Mouse (Mus musculus) liver, adult 2 months (tissue): ENCODE measurements around the gene Lmbrd2. TPM values are rescaled to one million over a fixed set of nuclear protein-coding genes. Genes with fewer than 3 reads are reported as not detected.

Experiments
- DNase-seq: peaks from one replicate; pipeline ENCODE4 v3.0.0-alpha.2; 2011; ENCODE audit warnings: low read depth, low spot score; ENCODE audit errors: extremely low read depth
- H3K27ac ChIP-seq: fragments of 200-500 bp; replicated peaks from 2 replicates; pipeline ENCODE4 v1.5.1; 2012; ENCODE audit warnings: low read depth, mild to moderate bottlenecking, control low read depth, inconsistent platforms, low read length; ENCODE audit not compliant: insufficient read depth
- H3K27me3 ChIP-seq: fragments of 200-500 bp; 2 replicates; pipeline ENCODE4 v1.6.1; 2012; ENCODE audit warnings: mild to moderate bottlenecking, moderate library complexity, low read length, inconsistent platforms; ENCODE audit not compliant: control insufficient read depth, insufficient read depth
- H3K36me3 ChIP-seq: fragments of 200-500 bp; 2 replicates; pipeline ENCODE4 v1.6.1; 2012; ENCODE audit warnings: low read length, inconsistent platforms; ENCODE audit not compliant: control insufficient read depth, insufficient read depth
- H3K4me1 ChIP-seq: fragments of 200-500 bp; 2 replicates; pipeline ENCODE4 v1.6.1; 2011; ENCODE audit warnings: low read length; ENCODE audit not compliant: control insufficient read depth, insufficient read depth
- H3K4me3 ChIP-seq: fragments of 200-500 bp; 2 replicates; pipeline ENCODE4 v1.5.1; 2011; ENCODE audit warnings: low read depth, mild to moderate bottlenecking, control low read depth, low read length, moderate library complexity; ENCODE audit not compliant: insufficient read depth
- H3K79me2 ChIP-seq: fragments of 200-500 bp; 2 replicates; pipeline ENCODE4 v1.6.1; 2012; ENCODE audit warnings: inconsistent platforms, mild to moderate bottlenecking, low read length, moderate library complexity; ENCODE audit not compliant: control insufficient read depth, insufficient read depth
- H3K9ac ChIP-seq: fragments of 200-500 bp; 2 replicates; pipeline ENCODE4 v1.6.1; 2012; ENCODE audit warnings: low read depth, mild to moderate bottlenecking, control low read depth, inconsistent platforms, low read length
- CTCF ChIP-seq: fragments of 200-500 bp; IDR thresholded peaks from 2 replicates; pipeline ENCODE4 v1.5.1; 2011; ENCODE audit warnings: low read depth, low read length, control low read depth
- POLR2A ChIP-seq: fragments of 200-500 bp; IDR thresholded peaks from 2 replicates; pipeline ENCODE4 v1.6.1; 2011; ENCODE audit warnings: low read length, control low read depth; ENCODE audit not compliant: insufficient read depth; ENCODE audit errors: extremely low read depth
- WGBS: fragments of 180-500 bp; shearing (Covaris S2); methylation state at CpG from one replicate; pipeline ENCODE4 v1.1.7; 2018; 5-methylcytosine and 5-hydroxymethylcytosine counted together
- polyA plus RNA-seq: library from polyadenylated mRNA; depleted of rRNA; stranded (reverse); fragments of >200 nt; gene quantifications from 2 replicates; pipeline ENCODE4 v1.2.3, GENCODE M21; 2012
- total RNA-seq: library from RNA; depleted of rRNA; stranded (reverse); fragments of >200 nt; gene quantifications from 2 replicates; pipeline ENCODE4 v1.2.3, GENCODE M21; 2014

Gene Lmbrd2
- total and polyA plus RNA-seq, 2 experiments = 17.0 to 38.4 TPM

- Histone ChIP-seq H3K27ac (no peak overlapping the region), H3K9ac (no peak overlapping the region), H3K79me2 (no peaks in the 10 kb centered on the region), H3K4me1 (no peaks in the 10 kb centered on the region; the same call in 1 of the 2 replicates), H3K27me3 (no peaks in the 10 kb centered on the region), H3K36me3 (peaks cover 3% of the 10 kb centered on the region; the same call in 1 of the 2 replicates), H3K4me3 (no peak overlapping the region)
- no peak for DNase-seq
- WGBS = 94% methylated on average over 7 of the region's 7 CpGs
- TF ChIP-seq POLR2A (no peak), CTCF (no peak)
These were observed 13.1 kb upstream of the Lmbrd2 start for GRCm38 (mm10) chr15:9127051-9127791.

GRCm38 (mm10) chr15:9130772-9131498 is 9.4 kb upstream of the Lmbrd2 start:
- H3K9ac ChIP-seq = no peak overlapping the region
- no peak for DNase-seq
- no peak overlapping the region for H3K4me3 ChIP-seq
- peak overlapping the region; percentile 39; the same call in 1 of the 2 replicates for H3K27ac ChIP-seq
- WGBS = 89% methylated on average over 9 of the region's 9 CpGs
- no peak for TF ChIP-seq CTCF
- TF ChIP-seq POLR2A = no peak
- no peaks in the 10 kb centered on the region for H3K27me3 ChIP-seq
- H3K4me1 ChIP-seq = peaks cover 10% of the 10 kb centered on the region
- no peaks in the 10 kb centered on the region for H3K79me2 ChIP-seq
- H3K36me3 ChIP-seq = no peaks in the 10 kb centered on the region

DNA sequence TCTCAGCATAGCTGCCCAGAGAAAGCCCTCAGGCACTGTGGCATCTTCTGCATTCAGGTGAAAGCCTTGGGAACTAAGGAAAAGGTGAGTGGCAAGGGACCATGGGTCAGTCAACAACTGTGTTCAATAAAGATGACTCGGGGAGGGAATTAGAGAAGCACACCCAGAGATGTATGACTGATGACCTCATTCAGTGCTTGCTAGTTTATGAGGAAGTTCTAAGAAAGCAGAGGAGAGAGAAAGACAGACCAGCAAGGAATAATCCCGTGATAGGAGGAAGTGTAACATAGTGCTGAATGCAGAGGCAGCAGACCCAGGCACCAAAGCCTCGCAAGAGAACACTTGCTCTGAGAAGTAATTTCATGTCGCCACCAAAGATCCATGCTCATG is 8.9 kb upstream of the Lmbrd2 start:
- Histone ChIP-seq H3K27ac (peak overlapping the region; percentile 39; the same call in 1 of the 2 replicates), H3K4me3 (no peak overlapping the region), H3K79me2 (no peaks in the 10 kb centered on the region), H3K9ac (no peak overlapping the region), H3K27me3 (no peaks in the 10 kb centered on the region), H3K4me1 (peaks cover 10% of the 10 kb centered on the region), H3K36me3 (no peaks in the 10 kb centered on the region)
- 50% methylated on average over 4 of the region's 4 CpGs for WGBS
- TF ChIP-seq POLR2A (no peak), CTCF (no peak)
- peak; percentile 48 for DNase-seq

DNA sequence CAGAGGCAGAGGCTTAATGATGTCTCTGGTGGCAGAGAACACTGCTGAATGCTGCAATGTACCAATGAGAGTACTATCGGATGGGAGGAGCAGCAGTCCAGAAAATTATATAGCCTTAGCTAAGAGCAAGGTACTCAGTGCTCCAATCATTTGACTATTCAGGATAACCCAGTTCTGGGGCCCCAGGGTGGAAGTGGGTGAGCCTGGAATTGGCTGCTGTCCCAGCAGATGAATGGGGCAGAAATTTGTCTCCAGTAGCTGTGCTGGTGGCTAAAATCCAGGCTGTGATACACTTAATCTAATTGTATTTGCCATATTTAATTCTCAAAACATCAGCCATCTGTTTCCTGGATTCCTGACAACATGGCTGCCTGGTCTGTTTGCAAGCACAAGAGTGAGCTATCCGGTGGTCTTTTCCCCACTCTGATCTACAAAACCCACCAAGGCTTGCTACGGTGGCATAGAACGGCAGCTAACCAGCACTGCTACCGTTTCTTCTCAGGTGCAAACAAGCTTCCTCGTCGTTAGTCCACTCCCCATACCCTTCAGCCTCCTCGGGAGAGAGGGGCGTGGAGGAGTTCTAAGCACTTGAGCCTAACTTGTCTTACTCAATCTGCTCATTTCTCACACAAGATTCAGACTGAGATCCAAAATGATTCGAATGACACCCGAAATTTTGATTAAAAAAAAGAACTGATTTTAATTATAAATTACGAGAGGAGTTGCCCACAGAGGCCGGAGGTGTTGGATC is 7.5 kb upstream of the Lmbrd2 start:
- Histone ChIP-seq H3K27me3 (no peaks in the 10 kb centered on the region), H3K79me2 (peaks cover 3% of the 10 kb centered on the region; the same call in 1 of the 2 replicates), H3K4me3 (no peak overlapping the region), H3K9ac (no peak overlapping the region), H3K4me1 (peaks cover 10% of the 10 kb centered on the region), H3K27ac (no peak overlapping the region), H3K36me3 (no peaks in the 10 kb centered on the region)
- DNase-seq = no peak
- TF ChIP-seq CTCF (no peak), POLR2A (no peak)
- WGBS = 91% methylated on average over 13 of the region's 13 CpGs

DNA sequence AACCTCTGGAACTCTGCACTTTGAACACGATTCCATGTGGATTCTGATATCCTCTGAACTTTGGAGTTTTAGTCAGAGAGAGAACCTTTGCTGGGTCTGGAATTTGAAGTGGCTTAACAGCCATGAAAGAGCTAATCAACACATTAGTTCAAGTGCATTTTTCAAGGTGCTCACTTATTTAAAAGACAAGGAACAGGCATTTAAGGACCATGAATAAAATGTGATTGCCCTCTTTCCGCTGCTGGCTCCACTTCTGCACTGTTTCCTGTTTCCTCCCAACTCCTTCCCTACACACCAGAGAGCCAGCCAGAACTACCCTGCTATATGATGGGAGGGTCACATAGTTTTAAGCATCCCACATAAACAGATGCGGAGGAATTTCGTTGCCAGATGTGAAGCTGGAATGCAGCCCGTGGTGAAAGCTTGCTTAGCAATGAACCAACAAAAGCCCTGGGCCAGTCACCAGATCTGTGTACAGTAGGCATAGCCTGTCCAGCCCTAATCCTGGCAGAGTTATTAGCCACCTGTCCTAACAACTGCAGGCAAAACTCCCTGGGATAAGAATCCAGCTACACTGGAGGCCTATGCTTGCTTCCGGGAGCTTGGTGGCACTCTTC is 5.4 kb upstream of the Lmbrd2 start:
- TF ChIP-seq POLR2A (no peak), CTCF (no peak)
- 22% methylated on average over 6 of the region's 6 CpGs for WGBS
- no peaks in the 10 kb centered on the region for H3K36me3 ChIP-seq
- H3K9ac ChIP-seq = no peak overlapping the region
- no peak overlapping the region for H3K4me3 ChIP-seq
- no peaks in the 10 kb centered on the region for H3K27me3 ChIP-seq
- DNase-seq = peak; percentile 84
- peaks cover 3% of the 10 kb centered on the region; the same call in 1 of the 2 replicates for H3K79me2 ChIP-seq
- H3K4me1 ChIP-seq = peaks cover 13% of the 10 kb centered on the region
- peak overlapping the region; percentile 82 for H3K27ac ChIP-seq
